ENCODE assay signal across 25 mouse cellular contexts in genomic region chr10:3479772-3480171, GRCm38 (mm10).
A peak's percentile ranks its signal among the peaks of the same experiment; 100 is the strongest.
DNase-seq lines count a peak whose midpoint lies in the region; ATAC-seq and TF ChIP-seq lines count a peak whose summit lies in the region.
"Had no signal": no experiment of that assay in that cellular context is flagged by ENCODE, and none has a peak within 500 bp of the region (broad histone marks: within the 10 kb centered on the region; RNA-seq: fewer than 3 reads in every experiment).

No protein-coding gene starts in this region.

- peaks cover 6% of the 10 kb centered on the region for H3K9me3 ChIP-seq in heart, embryonic 10.5 days
- H3K9me3 ChIP-seq: forebrain, embryonic 15.5 days; G1E; hindbrain, embryonic 15.5 days had no signal

- WGBS in heart, embryonic 10.5 days = 81% methylated on average over 1 of the region's 1 CpGs

- H3K4me1 ChIP-seq in heart, embryonic 10.5 days = peaks cover 5% of the 10 kb centered on the region; the same call in 1 of the 2 replicates
- H3K4me1 ChIP-seq: embryonic facial prominence, embryonic 10.5 days; embryonic facial prominence, embryonic 13.5 days; forebrain, embryonic 12.5 days; forebrain, embryonic 15.5 days; hindbrain, embryonic 12.5 days; hindbrain, embryonic 15.5 days had no signal

- ATAC-seq in megakaryocyte, adult 5-6 weeks (ENCODE audit: poor library complexity, severe bottlenecking) = no peak
- ATAC-seq: forebrain, embryonic 15.5 days; inflammation-experienced regulatory T-cells, adult 6 months; intestine, embryonic 16.5 days had no signal

- no peak overlapping the region for H3K27ac ChIP-seq in heart, embryonic 10.5 days
- H3K27ac ChIP-seq: embryonic facial prominence, embryonic 10.5 days; embryonic facial prominence, embryonic 13.5 days; forebrain, embryonic 12.5 days; forebrain, embryonic 15.5 days; hindbrain, embryonic 12.5 days; hindbrain, embryonic 15.5 days had no signal

- no peak for TF ChIP-seq CTCF in C2C12 (IDR thresholded peaks at IDR 0.05; ENCODE audit: control insufficient read depth, insufficient read depth, insufficient read length)

- no peaks in the 10 kb centered on the region for H3K79me2 ChIP-seq in C2C12 (ENCODE audit: control insufficient read depth, insufficient read depth)

- H3K4me3 ChIP-seq in heart, embryonic 10.5 days = no peak overlapping the region
- no peak overlapping the region for H3K4me3 ChIP-seq in C2C12 (ENCODE audit: insufficient read depth, poor library complexity, severe bottlenecking)
- H3K4me3 ChIP-seq: embryonic facial prominence, embryonic 10.5 days; embryonic facial prominence, embryonic 13.5 days; erythroblast, embryonic 14.5 days; forebrain, embryonic 12.5 days; forebrain, embryonic 15.5 days; hindbrain, embryonic 12.5 days; hindbrain, embryonic 15.5 days had no signal

- no peaks in the 10 kb centered on the region for H3K27me3 ChIP-seq in heart, embryonic 10.5 days (ENCODE audit: insufficient read depth, poor library complexity, severe bottlenecking)
- no peaks in the 10 kb centered on the region for H3K27me3 ChIP-seq in C2C12 (ENCODE audit: control insufficient read depth, insufficient read depth, insufficient read length)
- H3K27me3 ChIP-seq: CH12.LX; embryonic facial prominence, embryonic 13.5 days; forebrain, embryonic 12.5 days; forebrain, embryonic 15.5 days; hindbrain, embryonic 12.5 days; hindbrain, embryonic 15.5 days had no signal

- no peaks in the 10 kb centered on the region for H3K79me3 ChIP-seq in C2C12 (ENCODE audit: low read depth)

- H3K36me3 ChIP-seq in heart, embryonic 10.5 days = no peaks in the 10 kb centered on the region
- H3K36me3 ChIP-seq in C2C12 (ENCODE audit: control insufficient read depth, insufficient read depth) = no peaks in the 10 kb centered on the region
- H3K36me3 ChIP-seq: embryonic facial prominence, embryonic 10.5 days; embryonic facial prominence, embryonic 13.5 days; forebrain, embryonic 12.5 days; forebrain, embryonic 15.5 days; G1E; hindbrain, embryonic 12.5 days; hindbrain, embryonic 15.5 days had no signal

- H3ac ChIP-seq in C2C12 (ENCODE audit: control insufficient read depth, insufficient read length, low read depth) = no peak overlapping the region

- DNase-seq in heart, embryonic 10.5 days (ENCODE audit: low spot score) = peak; percentile 36
- DNase-seq in heart, adult 9 months (ENCODE audit: low spot score in 2 of 2) = no peak
- peak; percentile 39 for DNase-seq in 3T3-L1 (ENCODE audit: low read depth, low spot score)
- DNase-seq in retina, embryonic 14.5 days (ENCODE audit: low spot score) = no peak
- DNase-seq: adrenal gland, adult 2 months; adrenal gland, postnatal 14 days; cerebellum, adult 18-20 months; cerebellum, adult 9-10 months; cerebellum, postnatal 36 days; embryo, embryonic 11 days; gastrocnemius, postnatal 25 days; heart, adult 18-20 months had no signal

TF ChIP-seq in C2C12, 6 proteins besides CTCF, POLR2A, EP300 and RAD21:
- no peak for TF ChIP-seq MYOG (IDR thresholded peaks at IDR 0.05; ENCODE audit: control insufficient read depth, extremely low read depth, insufficient read length)
- TF ChIP-seq FOSL1 (IDR thresholded peaks at IDR 0.05; ENCODE audit: insufficient read depth, low read length, poor library complexity, severe bottlenecking) = no peak
- TF ChIP-seq CEBPB (IDR thresholded peaks at IDR 0.05; ENCODE audit: low read depth) = no peak
- TF ChIP-seq USF1 (IDR thresholded peaks at IDR 0.05; ENCODE audit: low read depth) = no peak
- no peak for TF ChIP-seq MAX (IDR thresholded peaks at IDR 0.05)
- TF ChIP-seq MYOD1 (IDR thresholded peaks at IDR 0.05; ENCODE audit: control insufficient read depth, insufficient read length, low read depth) = peak; percentile 31
TF ChIP-seq in C2C12: peak in this region for 1.

Comparison
In these comparisons a context has a peak if more than half of its experiments do, and no peak if none do; other contexts are left out.
1. DNase-seq: peak in heart, embryonic 10.5 days (single experiment) and 3T3-L1 (single experiment); none in heart, adult 9 months (0 of 2) and retina, embryonic 14.5 days (single experiment).